Mouse (Mus musculus) hindbrain, embryonic 11.5 days (tissue): ENCODE measurements around the gene Atxn7l3b. TPM values are rescaled to one million over a fixed set of nuclear protein-coding genes. Genes with fewer than 3 reads are reported as not detected.

Experiments
- ATAC-seq: fragments of 200-750 bp; cut with Nextera tagmentation; 2 replicates; pipeline ENCODE4 v1.8.0; 2017; ENCODE audit warnings: mild to moderate bottlenecking, moderate TSS enrichment, moderate library complexity; ENCODE audit not compliant: low FRiP score
- DNase-seq: peaks from one replicate; pipeline ENCODE4 v3.0.0-alpha.2; 2015; ENCODE audit warnings: low spot score
- H3K27ac ChIP-seq: fragments of 300-500 bp; sonication (generic); 2 replicates; pipeline ENCODE4 v1.5.1; 2014; ENCODE audit warnings: mild to moderate bottlenecking, low read depth, low read length
- H3K27me3 ChIP-seq: fragments of 300-500 bp; sonication (generic); 2 replicates; pipeline ENCODE4 v1.6.1; 2014; ENCODE audit warnings: mild to moderate bottlenecking, low read length, moderate library complexity, mixed read lengths; ENCODE audit not compliant: control insufficient read depth, insufficient read depth
- H3K36me3 ChIP-seq: fragments of 300-500 bp; sonication (generic); 2 replicates; pipeline ENCODE4 v1.6.1; 2014; ENCODE audit warnings: mild to moderate bottlenecking, low read length, moderate library complexity, mixed read lengths; ENCODE audit not compliant: control insufficient read depth, insufficient read depth
- H3K4me1 ChIP-seq: fragments of 300-500 bp; sonication (generic); replicated peaks from 2 replicates; pipeline ENCODE4 v1.6.1; 2014; ENCODE audit warnings: low read length, mixed read lengths; ENCODE audit not compliant: control insufficient read depth, insufficient read depth
- H3K4me2 ChIP-seq: fragments of 300-500 bp; sonication (generic); replicated peaks from 2 replicates; pipeline ENCODE4 v1.6.1; 2014; ENCODE audit warnings: mild to moderate bottlenecking, low read depth, low read length
- H3K4me3 ChIP-seq: fragments of 300-500 bp; sonication (generic); 2 replicates; pipeline ENCODE4 v1.5.1; 2014; ENCODE audit warnings: low read depth, low read length
- H3K9ac ChIP-seq: fragments of 300-500 bp; sonication (generic); 2 replicates; pipeline ENCODE4 v1.6.1; 2014; ENCODE audit warnings: low read depth, low read length
- H3K9me3 ChIP-seq: fragments of 300-500 bp; sonication (generic); 2 replicates; pipeline ENCODE4 v1.6.1; 2016; ENCODE audit warnings: low read length; ENCODE audit not compliant: control insufficient read depth
- WGBS: fragments of 180-500 bp; shearing (Covaris S2); extraction: QIAGEN DNeasy Blood & Tissue Kit; methylation state at CpG from one replicate; pipeline ENCODE4 v1.1.7; 2014; 5-methylcytosine and 5-hydroxymethylcytosine counted together
- polyA plus RNA-seq: library from polyadenylated mRNA; unstranded; fragments of >200 nt; fragmentation: Nextera tagmentation; extraction: Ambion mirVana; gene quantifications from 2 replicates; pipeline ENCODE4 v1.2.1, GENCODE M21; 2014

Gene Atxn7l3b
- polyA plus RNA-seq, 1 experiment from 2014 or later: 261 TPM

- WGBS: 83% methylated on average over 2 of the region's 3 CpGs
- H3K36me3 ChIP-seq: no peaks in the 10 kb centered on the region
- H3K9ac ChIP-seq: no peak overlapping the region
- DNase-seq: no peak
- H3K4me3 ChIP-seq: no peak overlapping the region
- H3K4me1 ChIP-seq: no peaks in the 10 kb centered on the region
- no peak overlapping the region for H3K27ac ChIP-seq
- no peaks in the 10 kb centered on the region for H3K27me3 ChIP-seq
- no peaks in the 10 kb centered on the region for H3K9me3 ChIP-seq
- no peak overlapping the region for H3K4me2 ChIP-seq
- ATAC-seq: peak; percentile 59
Measured at GRCm38 (mm10) chr10:112883688-112884004, 45.2 kb downstream of the Atxn7l3b start.

- Histone ChIP-seq H3K27ac (no peak overlapping the region), H3K9ac (no peak overlapping the region), H3K9me3 (no peaks in the 10 kb centered on the region), H3K27me3 (no peaks in the 10 kb centered on the region), H3K4me2 (no peak overlapping the region), H3K36me3 (no peaks in the 10 kb centered on the region), H3K4me1 (no peaks in the 10 kb centered on the region), H3K4me3 (no peak overlapping the region)
- WGBS: 54% methylated on average over 6 of the region's 6 CpGs
- peak; percentile 33 for ATAC-seq
- no peak for DNase-seq
Measured at GRCm38 (mm10) chr10:112882789-112883687, 45.8 kb downstream of the Atxn7l3b start.

DNA sequence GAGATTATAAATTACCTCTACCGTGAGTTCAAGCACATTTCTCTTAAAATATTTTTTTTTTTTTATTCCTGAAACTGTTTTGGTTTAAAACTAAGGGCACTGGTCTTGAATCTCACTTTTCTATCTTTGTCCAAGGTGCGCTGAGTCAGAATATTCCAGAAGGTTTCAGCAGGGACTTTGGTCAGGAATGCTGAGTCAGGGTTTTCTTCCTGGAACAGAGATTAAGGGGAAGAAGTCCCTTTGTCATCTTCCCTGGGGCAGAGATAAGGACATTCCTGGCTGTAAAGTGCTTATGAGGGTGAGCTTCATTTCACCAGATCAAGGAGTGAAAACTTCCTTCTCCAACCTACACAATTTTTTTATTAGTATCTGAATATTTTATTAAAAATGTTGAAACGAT lies 46.7 kb downstream of the Atxn7l3b start:
- Histone ChIP-seq H3K27ac (no peak overlapping the region), H3K4me1 (no peaks in the 10 kb centered on the region), H3K4me2 (no peak overlapping the region), H3K9me3 (no peaks in the 10 kb centered on the region), H3K4me3 (no peak overlapping the region), H3K9ac (no peak overlapping the region), H3K36me3 (no peaks in the 10 kb centered on the region), H3K27me3 (no peaks in the 10 kb centered on the region)
- 94% methylated on average over 3 of the region's 3 CpGs for WGBS
- ATAC-seq (no peak), DNase-seq (no peak)

- Histone ChIP-seq H3K9ac (no peak overlapping the region), H3K4me2 (no peak overlapping the region), H3K27me3 (no peaks in the 10 kb centered on the region), H3K4me3 (no peak overlapping the region), H3K27ac (peak overlapping the region; percentile 31; the same call in 1 of the 2 replicates), H3K4me1 (no peaks in the 10 kb centered on the region), H3K36me3 (no peaks in the 10 kb centered on the region), H3K9me3 (no peaks in the 10 kb centered on the region)
- peak; percentile 26 for DNase-seq
- peak; percentile 89 for ATAC-seq
- whole genome bisulfite sequencing: 25% methylated on average over 1 of the region's 1 CpGs
Measured at GRCm38 (mm10) chr10:112876655-112877393, 52.0 kb downstream of the Atxn7l3b start.
